Mouse (Mus musculus): ENCODE data around the gene Rrnad1. TPM values are rescaled to one million over a fixed set of nuclear protein-coding genes. Genes with fewer than 3 reads are reported as not detected.
"Not testable (repeated sequence)": the region's sequence is repeated elsewhere in the genome, so short reads cannot be mapped to it uniquely, and the experiment has no call there.

The Rrnad1 gene
- polyA plus RNA-seq, 1 experiment from 2014 or later = 23.5 TPM

- peak overlapping the region; percentile 39 for H3K4me2 ChIP-seq (ENCODE audit: low read length)
- peaks cover 40% of the 10 kb centered on the region for H3K4me1 ChIP-seq (replicated peaks; ENCODE audit: control insufficient read depth, insufficient read depth, low read length)
- 0 out of 2 replicates have a peak overlapping the region, but pooled peaks have one; percentile 40 for H3K9ac ChIP-seq (replicated peaks; ENCODE audit: low read depth, low read length)
- 5% methylated on average over 4 of the region's 4 CpGs for WGBS
- 0 out of 2 replicates have a peak overlapping the region, but pooled peaks have one; percentile 20 for H3K27ac ChIP-seq (ENCODE audit: low read length)
- no peak overlapping the region for H3K4me3 ChIP-seq (replicated peaks; ENCODE audit: low read length)
- no peaks in the 10 kb centered on the region for H3K9me3 ChIP-seq (ENCODE audit: control insufficient read depth, low read length)
- peaks cover 7% of the 10 kb centered on the region for H3K36me3 ChIP-seq (ENCODE audit: control insufficient read depth, insufficient read depth)
- ATAC-seq = no peak
- H3K27me3 ChIP-seq (replicated peaks; ENCODE audit: control insufficient read depth, insufficient read depth, low read length) = no peaks in the 10 kb centered on the region
Measured at GRCm38 (mm10) chr3:87909874-87910273, 20.6 kb downstream of the Rrnad1 start.

GRCm38 (mm10) chr3:87909381-87909780 lies 21.1 kb downstream of the Rrnad1 start:
- no peaks in the 10 kb centered on the region for H3K27me3 ChIP-seq (replicated peaks; ENCODE audit: control insufficient read depth, insufficient read depth, low read length)
- WGBS = 91% methylated on average over 2 of the region's 2 CpGs
- peaks cover 40% of the 10 kb centered on the region for H3K4me1 ChIP-seq (replicated peaks; ENCODE audit: control insufficient read depth, insufficient read depth, low read length)
- H3K4me2 ChIP-seq (ENCODE audit: low read length) = no peak overlapping the region
- H3K9ac ChIP-seq (replicated peaks; ENCODE audit: low read depth, low read length) = no peak overlapping the region
- no peak for ATAC-seq
- no peaks in the 10 kb centered on the region for H3K9me3 ChIP-seq (ENCODE audit: control insufficient read depth, low read length)
- H3K27ac ChIP-seq (ENCODE audit: low read length) = no peak overlapping the region
- peaks cover 4% of the 10 kb centered on the region for H3K36me3 ChIP-seq (ENCODE audit: control insufficient read depth, insufficient read depth)
- H3K4me3 ChIP-seq (replicated peaks; ENCODE audit: low read length) = no peak overlapping the region

- Histone ChIP-seq H3K9me3 (ENCODE audit: control insufficient read depth, low read length) (no peaks in the 10 kb centered on the region), H3K27me3 (replicated peaks; ENCODE audit: control insufficient read depth, insufficient read depth, low read length) (no peaks in the 10 kb centered on the region), H3K9ac (replicated peaks; ENCODE audit: low read depth, low read length) (peak overlapping the region; percentile 97), H3K36me3 (ENCODE audit: control insufficient read depth, insufficient read depth) (no peaks in the 10 kb centered on the region), H3K4me2 (ENCODE audit: low read length) (peak overlapping the region; percentile 93), H3K27ac (ENCODE audit: low read length) (peak overlapping the region; percentile 47; the same call in 1 of the 2 replicates), H3K4me3 (replicated peaks; ENCODE audit: low read length) (peak overlapping the region; percentile 99), H3K4me1 (replicated peaks; ENCODE audit: control insufficient read depth, insufficient read depth, low read length) (peaks cover 40% of the 10 kb centered on the region)
- no peak for ATAC-seq
- WGBS = 17% methylated on average over 1 of the region's 1 CpGs
Measured at GRCm38 (mm10) chr3:87907906-87908305, 22.6 kb downstream of the Rrnad1 start.

DNA sequence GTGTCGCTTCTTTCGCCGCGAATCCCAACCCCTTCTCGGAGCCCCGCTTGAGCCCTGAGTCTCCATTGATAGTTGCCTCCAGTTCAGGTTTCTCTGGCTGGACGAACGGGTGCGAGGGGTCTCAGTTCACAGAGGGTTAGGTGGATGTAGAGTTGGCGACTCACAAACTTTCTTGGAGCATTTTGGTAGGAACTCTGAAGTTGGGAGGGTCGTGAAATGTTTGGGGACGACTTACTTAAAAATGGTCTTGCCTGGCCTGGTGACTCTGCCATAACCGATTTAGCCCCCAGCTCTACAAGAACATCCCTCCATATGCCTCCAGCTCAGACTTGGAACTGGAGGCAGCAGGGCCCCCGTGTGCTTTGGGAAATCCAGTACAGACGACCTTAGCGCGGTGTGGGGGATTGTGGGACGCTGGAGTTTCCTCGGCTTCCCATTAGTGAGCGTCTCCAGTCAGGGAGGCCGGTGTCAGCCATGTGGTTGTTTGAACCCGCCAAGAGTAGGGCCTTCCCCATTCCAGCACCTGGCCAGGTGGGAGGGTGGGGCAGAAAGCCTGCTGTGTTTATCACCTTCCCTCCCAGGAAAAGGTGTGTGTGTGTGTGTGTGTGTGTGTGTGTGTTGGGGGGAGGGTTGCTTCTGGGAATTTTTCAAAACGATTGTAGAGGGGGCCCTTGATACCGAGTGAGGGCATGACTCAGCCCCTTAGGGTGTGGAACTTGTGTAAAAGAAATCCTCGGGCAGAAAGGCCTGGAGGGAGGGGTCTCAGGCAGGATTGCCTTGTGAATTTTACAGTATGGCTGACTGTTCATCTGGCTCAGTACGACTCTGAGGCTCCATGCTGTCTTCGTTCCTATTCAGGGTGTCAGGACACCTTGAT lies 23.3 kb downstream of the Rrnad1 start:
- peaks cover 40% of the 10 kb centered on the region for H3K4me1 ChIP-seq (replicated peaks; ENCODE audit: control insufficient read depth, insufficient read depth, low read length)
- no peak for ATAC-seq
- H3K4me2 ChIP-seq (ENCODE audit: low read length) = peak overlapping the region; percentile 93

DNA sequence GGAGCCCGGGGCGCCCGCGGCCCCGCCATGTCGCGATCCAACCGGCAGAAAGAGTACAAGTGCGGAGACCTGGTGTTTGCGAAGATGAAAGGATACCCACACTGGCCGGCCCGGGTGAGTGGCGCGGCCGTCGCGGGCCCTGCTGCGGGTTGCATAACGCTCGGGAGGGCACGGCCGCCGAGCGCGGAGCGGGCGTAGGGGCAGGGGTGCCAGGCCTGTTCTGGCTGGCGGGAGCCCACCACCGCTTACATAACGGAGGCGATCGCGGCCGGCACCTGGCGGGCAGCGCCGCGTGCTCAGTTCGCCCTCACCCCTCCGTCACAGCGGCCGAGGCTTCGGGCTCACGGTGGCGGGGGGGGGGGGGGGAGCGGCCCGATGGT lies 23.9 kb downstream of the Rrnad1 start:
- H3K4me3 ChIP-seq (replicated peaks; ENCODE audit: low read length) = peak overlapping the region; percentile 99
- H3K36me3 ChIP-seq (ENCODE audit: control insufficient read depth, insufficient read depth) = no peaks in the 10 kb centered on the region
- WGBS = under 1% methylated on average over 29 of the region's 47 CpGs
- H3K4me1 ChIP-seq (replicated peaks; ENCODE audit: control insufficient read depth, insufficient read depth, low read length) = peaks cover 40% of the 10 kb centered on the region
- ATAC-seq = peak; percentile 31
- H3K4me2 ChIP-seq (ENCODE audit: low read length) = peak overlapping the region; percentile 93
- H3K9ac ChIP-seq (replicated peaks; ENCODE audit: low read depth, low read length) = peak overlapping the region; percentile 97
- peak overlapping the region; percentile 96 for H3K27ac ChIP-seq (ENCODE audit: low read length)
- H3K9me3 ChIP-seq (ENCODE audit: control insufficient read depth, low read length) = no peaks in the 10 kb centered on the region
- H3K27me3 ChIP-seq (replicated peaks; ENCODE audit: control insufficient read depth, insufficient read depth, low read length) = no peaks in the 10 kb centered on the region

More for the DNA sequence above, 23.3 kb downstream of the Rrnad1 start:
- Histone ChIP-seq H3K9ac (replicated peaks; ENCODE audit: low read depth, low read length) (peak overlapping the region; percentile 97), H3K27me3 (replicated peaks; ENCODE audit: control insufficient read depth, insufficient read depth, low read length) (no peaks in the 10 kb centered on the region), H3K9me3 (ENCODE audit: control insufficient read depth, low read length) (no peaks in the 10 kb centered on the region), H3K4me3 (replicated peaks; ENCODE audit: low read length) (peak overlapping the region; percentile 99), H3K27ac (ENCODE audit: low read length) (peak overlapping the region; percentile 96), H3K36me3 (ENCODE audit: control insufficient read depth, insufficient read depth) (no peaks in the 10 kb centered on the region)
- WGBS = under 1% methylated on average over 27 of the region's 27 CpGs

DNA sequence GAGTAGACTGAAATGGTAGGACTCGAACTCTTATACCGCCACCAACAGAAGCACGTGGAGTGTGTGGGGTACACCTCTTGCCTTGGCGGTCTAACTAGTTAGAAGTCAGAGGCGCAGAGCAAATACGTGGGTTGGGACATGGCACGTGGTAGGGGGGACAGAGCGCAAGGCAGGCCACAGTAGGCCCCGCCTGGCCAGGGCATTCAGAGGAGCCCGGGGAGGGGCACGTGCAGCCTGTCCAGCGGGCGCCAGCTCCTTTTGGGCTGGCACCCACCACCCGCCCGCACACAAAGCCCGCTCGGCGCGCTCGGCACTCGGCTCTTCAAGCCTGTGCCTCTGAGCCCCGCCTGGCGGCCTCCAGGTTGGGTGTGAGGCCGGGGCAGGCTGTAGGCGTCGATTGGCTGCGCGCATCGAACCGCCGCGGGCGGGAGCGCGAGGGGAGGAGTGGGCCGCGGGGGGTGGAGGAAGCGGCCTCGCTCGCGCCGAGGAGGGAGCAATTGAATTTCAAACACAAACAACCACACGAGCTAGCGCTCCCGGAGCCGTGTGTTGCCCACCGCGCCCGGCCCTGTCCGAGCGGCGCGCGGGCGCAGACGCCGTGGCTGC lies 24.5 kb downstream of the Rrnad1 start, which contains the start of gene Hdgf:
Hdgf (plus strand) TSS at position 442 of the 606 bp plus-strand sequence.
- Histone ChIP-seq H3K9ac (replicated peaks; ENCODE audit: low read depth, low read length) (peak within 1 kb of the TSS; percentile 97), H3K4me1 (replicated peaks; ENCODE audit: control insufficient read depth, insufficient read depth, low read length) (peaks cover 36% of the 10 kb centered on the region), H3K4me3 (replicated peaks; ENCODE audit: low read length) (peak within 1 kb of the TSS; percentile 99), H3K27ac (ENCODE audit: low read length) (peak within 1 kb of the TSS; percentile 96), H3K27me3 (replicated peaks; ENCODE audit: control insufficient read depth, insufficient read depth, low read length) (no peaks in the 10 kb centered on the region), H3K36me3 (ENCODE audit: control insufficient read depth, insufficient read depth) (no peaks in the 10 kb centered on the region), H3K9me3 (ENCODE audit: control insufficient read depth, low read length) (no peaks in the 10 kb centered on the region), H3K4me2 (ENCODE audit: low read length) (peak within 1 kb of the TSS; percentile 93)
- under 1% methylated on average over 55 of the region's 57 CpGs for WGBS
- ATAC-seq = peak; percentile 97

DNA sequence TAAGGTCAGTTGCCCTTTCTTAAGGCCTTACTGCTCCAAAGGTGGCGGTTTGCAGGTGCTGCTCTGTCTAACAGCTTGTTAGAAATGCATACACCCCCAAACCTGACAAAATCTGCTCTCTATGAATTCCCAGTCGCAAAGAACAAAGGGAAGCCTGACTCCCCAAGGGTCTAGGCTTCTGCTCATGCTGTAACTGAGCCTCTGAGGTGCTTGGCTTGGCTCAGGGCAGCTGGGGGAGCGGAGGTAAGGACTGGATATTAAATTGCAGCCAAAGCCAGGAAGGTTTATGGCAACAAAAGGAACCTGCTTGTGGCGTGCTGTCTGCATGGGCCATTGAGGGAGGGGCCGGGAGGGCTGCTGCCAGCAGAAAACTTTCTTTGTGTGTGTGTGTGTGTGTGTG lies 26.7 kb downstream of the Rrnad1 start:
- H3K9ac ChIP-seq (replicated peaks; ENCODE audit: low read depth, low read length) = no peak overlapping the region
- H3K9me3 ChIP-seq (ENCODE audit: control insufficient read depth, low read length) = no peaks in the 10 kb centered on the region
- H3K36me3 ChIP-seq (ENCODE audit: control insufficient read depth, insufficient read depth) = no peaks in the 10 kb centered on the region
- WGBS = 43% methylated on average over 5 of the region's 5 CpGs
- H3K4me1 ChIP-seq (replicated peaks; ENCODE audit: control insufficient read depth, insufficient read depth, low read length) = peaks cover 17% of the 10 kb centered on the region
- H3K4me2 ChIP-seq (ENCODE audit: low read length) = no peak overlapping the region
- no peak overlapping the region for H3K27ac ChIP-seq (ENCODE audit: low read length)
- ATAC-seq = no peak
- no peak overlapping the region for H3K4me3 ChIP-seq (replicated peaks; ENCODE audit: low read length)
- no peaks in the 10 kb centered on the region for H3K27me3 ChIP-seq (replicated peaks; ENCODE audit: control insufficient read depth, insufficient read depth, low read length)

GRCm38 (mm10) chr3:87901959-87902358 lies 28.6 kb downstream of the Rrnad1 start:
- not testable (repeated sequence) for H3K27ac ChIP-seq (ENCODE audit: low read length); H3K9me3 ChIP-seq (ENCODE audit: control insufficient read depth, low read length); H3K27me3 ChIP-seq (replicated peaks; ENCODE audit: control insufficient read depth, insufficient read depth, low read length); H3K36me3 ChIP-seq (ENCODE audit: control insufficient read depth, insufficient read depth); H3K4me3 ChIP-seq (replicated peaks; ENCODE audit: low read length); ATAC-seq; H3K4me2 ChIP-seq (ENCODE audit: low read length); H3K9ac ChIP-seq (replicated peaks; ENCODE audit: low read depth, low read length); H3K4me1 ChIP-seq (replicated peaks; ENCODE audit: control insufficient read depth, insufficient read depth, low read length)
- WGBS = 97% methylated on average over 5 of the region's 6 CpGs

DNA sequence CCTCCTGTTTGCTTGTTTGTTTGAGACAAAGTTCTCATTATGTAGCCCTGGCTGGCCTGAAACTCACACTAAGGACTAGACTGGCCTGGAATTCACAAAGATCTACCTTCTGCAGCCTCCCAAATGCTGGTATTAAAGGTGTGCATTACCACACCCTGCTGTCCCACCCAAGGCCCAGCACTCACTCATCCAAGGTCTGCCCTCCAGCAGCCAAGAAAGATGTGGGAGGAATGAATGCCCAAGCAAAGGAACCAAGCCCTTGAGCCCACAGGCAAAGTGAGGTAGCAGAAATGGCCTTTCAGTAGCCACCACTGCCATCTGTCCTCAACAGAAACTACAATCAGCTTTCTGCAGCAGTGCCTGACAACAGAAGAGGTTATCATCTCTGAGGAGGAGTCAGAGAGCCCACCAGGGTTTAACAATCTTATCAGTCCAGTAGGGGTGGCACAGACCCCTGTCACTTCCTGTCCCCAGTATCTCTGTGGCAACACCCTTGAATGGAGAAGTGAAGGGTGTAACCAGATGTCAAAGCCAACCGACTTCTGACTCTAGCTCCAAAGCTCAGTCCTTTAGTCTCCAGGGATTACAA lies 29.4 kb downstream of the Rrnad1 start:
- no peak overlapping the region for H3K4me3 ChIP-seq (replicated peaks; ENCODE audit: low read length)
- no peaks in the 10 kb centered on the region for H3K4me1 ChIP-seq (replicated peaks; ENCODE audit: control insufficient read depth, insufficient read depth, low read length)
- no peak overlapping the region for H3K4me2 ChIP-seq (ENCODE audit: low read length)
- no peaks in the 10 kb centered on the region for H3K27me3 ChIP-seq (replicated peaks; ENCODE audit: control insufficient read depth, insufficient read depth, low read length)
- ATAC-seq = no peak
- 73% methylated on average over 1 of the region's 1 CpGs for WGBS
- H3K9me3 ChIP-seq (ENCODE audit: control insufficient read depth, low read length) = no peaks in the 10 kb centered on the region
- H3K36me3 ChIP-seq (ENCODE audit: control insufficient read depth, insufficient read depth) = no peaks in the 10 kb centered on the region
- no peak overlapping the region for H3K9ac ChIP-seq (replicated peaks; ENCODE audit: low read depth, low read length)
- no peak overlapping the region for H3K27ac ChIP-seq (ENCODE audit: low read length)

Measured in forebrain, embryonic 16.5 days (tissue).